Mouse (Mus musculus): ENCODE results near the gene Runx2. TPM values are rescaled to one million over a fixed set of nuclear protein-coding genes. Genes with fewer than 3 reads are reported as not detected.

The Runx2 gene
- polyA plus RNA-seq, 1 experiment from 2014 or later = 0.35 TPM

GRCm38 (mm10) chr17:44768522-44768921 lies 46.1 kb downstream of the Runx2 start:
- no peaks in the 10 kb centered on the region for H3K4me1 ChIP-seq (ENCODE audit: control insufficient read depth in 2 of 2, insufficient read depth in 2 of 2, low read length in 2 of 2)
- 62% methylated on average over 5 of the region's 5 CpGs for WGBS
- no peaks in the 10 kb centered on the region for H3K27me3 ChIP-seq (ENCODE audit: control insufficient read depth, insufficient read depth, low read length)
- no peak overlapping the region for H3K9ac ChIP-seq (ENCODE audit: low read length)
- no peak for ATAC-seq (ENCODE audit: insufficient number of reproducible peaks, insufficient read depth, low FRiP score, low read depth)
- H3K36me3 ChIP-seq (ENCODE audit: control insufficient read depth, insufficient read depth, low read length) = no peaks in the 10 kb centered on the region
- H3K4me3 ChIP-seq (ENCODE audit: control insufficient read depth in 1 of 2, insufficient read depth in 1 of 2, low read depth in 1 of 2, low read length in 2 of 2) = no peak overlapping the region
- no peaks in the 10 kb centered on the region for H3K9me3 ChIP-seq (ENCODE audit: control insufficient read depth, low read length)
- no peak overlapping the region for H3K27ac ChIP-seq (replicated peaks in 1 of 2; ENCODE audit: control insufficient read depth in 1 of 2, insufficient read depth in 1 of 2, low read depth in 2 of 2, low read length in 2 of 2)
- H3K4me2 ChIP-seq (ENCODE audit: low read length) = no peak overlapping the region

DNA sequence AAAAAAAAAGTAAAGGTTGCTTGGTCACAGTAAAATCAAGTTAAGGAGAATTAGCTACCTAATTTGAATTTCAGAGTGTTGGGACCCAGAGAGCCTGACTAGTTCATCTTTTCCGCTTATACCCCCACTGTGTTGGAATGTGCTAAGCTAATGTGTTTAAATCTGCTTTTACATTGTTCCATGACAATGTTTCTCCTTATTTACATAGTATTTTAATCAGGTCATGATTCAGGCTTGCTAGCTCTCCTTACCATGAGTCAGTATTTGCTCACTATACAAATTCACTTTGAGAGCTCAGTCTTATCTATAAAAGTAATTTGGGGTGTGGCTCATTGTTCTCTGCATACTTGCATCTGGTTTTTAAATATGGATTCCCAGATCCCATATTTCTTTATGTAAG lies 47.2 kb downstream of the Runx2 start:
- no peak overlapping the region for H3K9ac ChIP-seq (ENCODE audit: low read length)
- no peaks in the 10 kb centered on the region for H3K9me3 ChIP-seq (ENCODE audit: control insufficient read depth, low read length)
- no peak for ATAC-seq (ENCODE audit: insufficient number of reproducible peaks, insufficient read depth, low FRiP score, low read depth)
- WGBS = 91% methylated on average over 1 of the region's 1 CpGs
- H3K4me1 ChIP-seq (ENCODE audit: control insufficient read depth in 2 of 2, insufficient read depth in 2 of 2, low read length in 2 of 2) = no peaks in the 10 kb centered on the region
- no peak overlapping the region for H3K27ac ChIP-seq (replicated peaks in 1 of 2; ENCODE audit: control insufficient read depth in 1 of 2, insufficient read depth in 1 of 2, low read depth in 2 of 2, low read length in 2 of 2)
- H3K4me3 ChIP-seq (ENCODE audit: control insufficient read depth in 1 of 2, insufficient read depth in 1 of 2, low read depth in 1 of 2, low read length in 2 of 2) = no peak overlapping the region
- H3K27me3 ChIP-seq (ENCODE audit: control insufficient read depth, insufficient read depth, low read length) = no peaks in the 10 kb centered on the region
- no peaks in the 10 kb centered on the region for H3K36me3 ChIP-seq (ENCODE audit: control insufficient read depth, insufficient read depth, low read length)
- H3K4me2 ChIP-seq (ENCODE audit: low read length) = no peak overlapping the region

DNA sequence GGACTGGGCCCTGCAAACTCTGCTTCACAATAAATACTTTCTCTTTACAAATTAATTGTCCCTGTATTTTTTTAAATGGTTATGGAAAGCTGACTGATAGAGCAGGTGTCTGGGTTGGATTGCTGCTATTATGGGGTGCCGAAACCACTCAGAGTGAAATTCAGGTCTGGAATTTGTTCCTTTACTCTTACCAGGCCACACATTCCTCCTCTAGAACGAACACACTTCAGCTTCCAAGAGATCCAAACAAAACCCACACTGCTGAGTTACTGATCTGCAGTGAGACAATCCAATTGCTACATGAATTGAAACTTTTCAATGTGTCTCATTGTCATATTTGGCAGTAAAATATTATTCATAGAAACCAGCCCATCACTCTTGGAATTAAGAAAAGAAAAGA lies 47.6 kb downstream of the Runx2 start:
- ATAC-seq (ENCODE audit: insufficient number of reproducible peaks, insufficient read depth, low FRiP score, low read depth) = no peak
- Histone ChIP-seq H3K9me3 (ENCODE audit: control insufficient read depth, low read length) (no peaks in the 10 kb centered on the region), H3K36me3 (ENCODE audit: control insufficient read depth, insufficient read depth, low read length) (no peaks in the 10 kb centered on the region), H3K4me2 (ENCODE audit: low read length) (no peak overlapping the region), H3K27me3 (ENCODE audit: control insufficient read depth, insufficient read depth, low read length) (no peaks in the 10 kb centered on the region), H3K27ac (replicated peaks in 1 of 2; ENCODE audit: control insufficient read depth in 1 of 2, insufficient read depth in 1 of 2, low read depth in 2 of 2, low read length in 2 of 2) (no peak overlapping the region), H3K9ac (ENCODE audit: low read length) (no peak overlapping the region), H3K4me1 (ENCODE audit: control insufficient read depth in 2 of 2, insufficient read depth in 2 of 2, low read length in 2 of 2) (no peaks in the 10 kb centered on the region), H3K4me3 (ENCODE audit: control insufficient read depth in 1 of 2, insufficient read depth in 1 of 2, low read depth in 1 of 2, low read length in 2 of 2) (no peak overlapping the region)
- 45% methylated on average over 2 of the region's 2 CpGs for WGBS

DNA sequence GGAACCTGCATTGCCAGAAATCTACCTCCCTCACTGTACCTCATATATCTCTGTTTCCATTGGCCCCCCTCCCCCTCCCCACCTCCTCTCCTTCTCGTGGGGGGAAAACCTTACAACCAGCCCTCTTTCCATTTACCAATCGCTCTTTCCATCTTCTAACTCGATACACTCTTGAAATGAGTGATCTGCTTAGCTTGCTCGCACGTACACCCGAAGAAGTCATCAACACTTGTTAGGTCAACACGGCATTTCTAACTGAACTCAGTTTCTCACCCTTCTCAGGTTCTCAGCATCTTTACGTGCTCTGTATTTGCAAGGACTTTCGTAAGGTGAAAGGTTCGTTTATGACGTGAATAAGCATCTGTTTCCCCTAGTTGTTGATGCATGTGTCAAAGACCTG lies 48.3 kb downstream of the Runx2 start:
- Histone ChIP-seq H3K4me3 (ENCODE audit: control insufficient read depth in 1 of 2, insufficient read depth in 1 of 2, low read depth in 1 of 2, low read length in 2 of 2) (no peak overlapping the region), H3K9ac (ENCODE audit: low read length) (no peak overlapping the region), H3K4me1 (ENCODE audit: control insufficient read depth in 2 of 2, insufficient read depth in 2 of 2, low read length in 2 of 2) (no peaks in the 10 kb centered on the region), H3K27ac (replicated peaks in 1 of 2; ENCODE audit: control insufficient read depth in 1 of 2, insufficient read depth in 1 of 2, low read depth in 2 of 2, low read length in 2 of 2) (no peak overlapping the region), H3K36me3 (ENCODE audit: control insufficient read depth, insufficient read depth, low read length) (no peaks in the 10 kb centered on the region), H3K9me3 (ENCODE audit: control insufficient read depth, low read length) (no peaks in the 10 kb centered on the region), H3K4me2 (ENCODE audit: low read length) (no peak overlapping the region), H3K27me3 (ENCODE audit: control insufficient read depth, insufficient read depth, low read length) (no peaks in the 10 kb centered on the region)
- ATAC-seq (ENCODE audit: insufficient number of reproducible peaks, insufficient read depth, low FRiP score, low read depth) = no peak
- 82% methylated on average over 11 of the region's 11 CpGs for WGBS

GRCm38 (mm10) chr17:44745378-44745777 lies 69.2 kb downstream of the Runx2 start:
- no peak overlapping the region for H3K9ac ChIP-seq (ENCODE audit: low read length)
- no peak overlapping the region for H3K4me2 ChIP-seq (ENCODE audit: low read length)
- ATAC-seq (ENCODE audit: insufficient number of reproducible peaks, insufficient read depth, low FRiP score, low read depth) = no peak
- no peaks in the 10 kb centered on the region for H3K9me3 ChIP-seq (ENCODE audit: control insufficient read depth, low read length)
- no peaks in the 10 kb centered on the region for H3K36me3 ChIP-seq (ENCODE audit: control insufficient read depth, insufficient read depth, low read length)
- WGBS = 84% methylated on average over 8 of the region's 8 CpGs
- no peak overlapping the region for H3K27ac ChIP-seq (replicated peaks in 1 of 2; ENCODE audit: control insufficient read depth in 1 of 2, insufficient read depth in 1 of 2, low read depth in 2 of 2, low read length in 2 of 2)
- H3K4me3 ChIP-seq (ENCODE audit: control insufficient read depth in 1 of 2, insufficient read depth in 1 of 2, low read depth in 1 of 2, low read length in 2 of 2) = no peak overlapping the region
- no peaks in the 10 kb centered on the region for H3K4me1 ChIP-seq (ENCODE audit: control insufficient read depth in 2 of 2, insufficient read depth in 2 of 2, low read length in 2 of 2)
- 0 out of 2 replicates have a peak, but pooled peaks cover 3% of the 10 kb centered on the region for H3K27me3 ChIP-seq (ENCODE audit: control insufficient read depth, insufficient read depth, low read length)

DNA sequence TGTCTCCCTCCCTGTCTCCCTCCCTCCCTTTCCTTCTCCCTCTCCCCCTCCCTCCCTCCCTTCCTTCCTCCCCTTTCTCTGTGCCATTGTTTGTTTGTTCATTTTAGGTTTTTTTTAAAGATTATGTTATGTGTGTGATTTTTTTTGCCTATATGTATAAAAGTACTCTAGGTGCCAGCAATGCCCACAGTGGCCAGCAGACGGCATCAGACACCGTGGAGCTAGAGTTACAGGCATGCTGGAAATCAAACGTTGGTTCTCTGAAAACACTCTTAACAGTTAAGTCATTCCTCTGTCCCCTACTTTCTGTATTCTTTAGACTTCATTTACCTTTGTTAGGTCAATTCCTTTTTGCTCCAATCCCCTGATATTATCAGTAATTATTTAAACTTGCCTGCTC lies 70.8 kb downstream of the Runx2 start:
- 37% methylated on average over 3 of the region's 3 CpGs for WGBS
- H3K9ac ChIP-seq (ENCODE audit: low read length) = no peak overlapping the region
- no peaks in the 10 kb centered on the region for H3K36me3 ChIP-seq (ENCODE audit: control insufficient read depth, insufficient read depth, low read length)
- no peak overlapping the region for H3K27ac ChIP-seq (replicated peaks in 1 of 2; ENCODE audit: control insufficient read depth in 1 of 2, insufficient read depth in 1 of 2, low read depth in 2 of 2, low read length in 2 of 2)
- ATAC-seq (ENCODE audit: insufficient number of reproducible peaks, insufficient read depth, low FRiP score, low read depth) = no peak
- H3K4me3 ChIP-seq (ENCODE audit: control insufficient read depth in 1 of 2, insufficient read depth in 1 of 2, low read depth in 1 of 2, low read length in 2 of 2) = no peak overlapping the region
- peaks cover 14% of the 10 kb centered on the region for H3K27me3 ChIP-seq (ENCODE audit: control insufficient read depth, insufficient read depth, low read length)
- H3K9me3 ChIP-seq (ENCODE audit: control insufficient read depth, low read length) = no peaks in the 10 kb centered on the region
- H3K4me1 ChIP-seq (ENCODE audit: control insufficient read depth in 2 of 2, insufficient read depth in 2 of 2, low read length in 2 of 2) = no peaks in the 10 kb centered on the region
- H3K4me2 ChIP-seq (ENCODE audit: low read length) = no peak overlapping the region

DNA sequence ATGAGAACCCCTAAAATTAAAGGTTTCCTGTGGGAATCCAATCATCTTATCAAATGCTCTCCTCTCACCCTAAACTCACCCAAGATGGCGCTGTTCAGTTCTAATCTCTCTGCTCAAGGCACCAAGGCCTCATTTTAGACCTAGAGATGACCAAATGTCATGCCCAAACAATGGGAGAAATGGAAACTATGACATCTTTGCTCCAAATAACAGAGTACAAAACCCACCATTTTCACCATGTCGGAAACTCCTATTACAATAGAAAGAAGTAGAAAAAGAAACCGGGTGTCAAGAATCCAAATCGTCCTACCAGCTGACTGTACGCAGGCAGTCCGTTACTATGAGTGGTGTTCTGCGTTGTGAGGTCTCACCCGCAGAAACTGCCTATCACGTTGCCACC lies 72.4 kb downstream of the Runx2 start:
- no peaks in the 10 kb centered on the region for H3K9me3 ChIP-seq (ENCODE audit: control insufficient read depth, low read length)
- no peak overlapping the region for H3K4me3 ChIP-seq (ENCODE audit: control insufficient read depth in 1 of 2, insufficient read depth in 1 of 2, low read depth in 1 of 2, low read length in 2 of 2)
- H3K27ac ChIP-seq (replicated peaks in 1 of 2; ENCODE audit: control insufficient read depth in 1 of 2, insufficient read depth in 1 of 2, low read depth in 2 of 2, low read length in 2 of 2) = no peak overlapping the region
- no peak overlapping the region for H3K4me2 ChIP-seq (ENCODE audit: low read length)
- 85% methylated on average over 9 of the region's 9 CpGs for WGBS
- no peaks in the 10 kb centered on the region for H3K4me1 ChIP-seq (ENCODE audit: control insufficient read depth in 2 of 2, insufficient read depth in 2 of 2, low read length in 2 of 2)
- H3K9ac ChIP-seq (ENCODE audit: low read length) = no peak overlapping the region
- peaks cover 30% of the 10 kb centered on the region for H3K27me3 ChIP-seq (ENCODE audit: control insufficient read depth, insufficient read depth, low read length)
- H3K36me3 ChIP-seq (ENCODE audit: control insufficient read depth, insufficient read depth, low read length) = no peaks in the 10 kb centered on the region
- no peak for ATAC-seq (ENCODE audit: insufficient number of reproducible peaks, insufficient read depth, low FRiP score, low read depth)

- H3K4me2 ChIP-seq (ENCODE audit: low read length) = peak overlapping the region; percentile 51
- peaks cover 61% of the 10 kb centered on the region for H3K27me3 ChIP-seq (ENCODE audit: control insufficient read depth, insufficient read depth, low read length)
- peak overlapping the region; percentile 6 to 7; a peak in 2 of 4 replicates for H3K4me3 ChIP-seq (ENCODE audit: control insufficient read depth in 1 of 2, insufficient read depth in 1 of 2, low read depth in 1 of 2, low read length in 2 of 2)
- ATAC-seq (ENCODE audit: insufficient number of reproducible peaks, insufficient read depth, low FRiP score, low read depth) = no peak
- peaks cover 6 to 20% of the 10 kb centered on the region in 2 experiments; a peak in 3 of 4 replicates for H3K4me1 ChIP-seq (ENCODE audit: control insufficient read depth in 2 of 2, insufficient read depth in 2 of 2, low read length in 2 of 2)
- H3K27ac ChIP-seq (replicated peaks in 1 of 2; ENCODE audit: control insufficient read depth in 1 of 2, insufficient read depth in 1 of 2, low read depth in 2 of 2, low read length in 2 of 2) = no peak overlapping the region
- no peaks in the 10 kb centered on the region for H3K9me3 ChIP-seq (ENCODE audit: control insufficient read depth, low read length)
- WGBS = 2% methylated on average over 22 of the region's 22 CpGs
- no peak overlapping the region for H3K9ac ChIP-seq (ENCODE audit: low read length)
- H3K36me3 ChIP-seq (ENCODE audit: control insufficient read depth, insufficient read depth, low read length) = no peaks in the 10 kb centered on the region
Measured at GRCm38 (mm10) chr17:44738121-44738637, 76.4 kb downstream of the Runx2 start.

All from heart, embryonic 14.5 days (tissue).